Comparison of ENCODE assay signal across 35 mouse cellular contexts in genomic region chr8:12438021-12438420, GRCm38 (mm10). TPM values are rescaled to one million over a fixed set of nuclear protein-coding genes. Genes with fewer than 3 reads are reported as not detected.
"Had no signal": no experiment of that assay in that cellular context is flagged by ENCODE, and none has a peak within 500 bp of the region (broad histone marks: within the 10 kb centered on the region; RNA-seq: fewer than 3 reads in every experiment).

No protein-coding gene starts in this region.

- H3K4me2 ChIP-seq: heart, embryonic 11.5 days; heart, embryonic 13.5 days; heart, embryonic 15.5 days; hindbrain, embryonic 12.5 days; hindbrain, embryonic 14.5 days; intestine, embryonic 15.5 days; limb, embryonic 12.5 days; liver, embryonic 11.5 days; liver, embryonic 13.5 days; liver, embryonic 15.5 days had no signal

- H3K36me3 ChIP-seq: heart, embryonic 13.5 days; heart, embryonic 15.5 days; hindbrain, embryonic 10.5 days; hindbrain, embryonic 12.5 days; intestine, embryonic 15.5 days; limb, embryonic 10.5 days; limb, embryonic 12.5 days; liver, embryonic 13.5 days; liver, embryonic 15.5 days had no signal

- H3K9ac ChIP-seq: heart, embryonic 13.5 days; heart, embryonic 15.5 days; hindbrain, embryonic 12.5 days; hindbrain, embryonic 14.5 days; intestine, embryonic 15.5 days; limb, embryonic 12.5 days; liver, embryonic 13.5 days; liver, embryonic 15.5 days; liver, postnatal 0 days had no signal

- H3K4me3 ChIP-seq: gastrocnemius, adult 2 months; heart, adult 2 months; heart, embryonic 13.5 days; heart, embryonic 15.5 days; hindbrain, embryonic 10.5 days; hindbrain, embryonic 12.5 days; intestine, embryonic 15.5 days; layer of hippocampus, adult 2 months; left cerebral cortex, adult 2 months; limb, embryonic 10.5 days; limb, embryonic 12.5 days; liver, embryonic 13.5 days; liver, embryonic 15.5 days had no signal

- H3K9me3 ChIP-seq: heart, embryonic 13.5 days; heart, embryonic 15.5 days; hindbrain, embryonic 10.5 days; hindbrain, embryonic 12.5 days; intestine, embryonic 15.5 days; limb, embryonic 10.5 days; limb, embryonic 12.5 days; liver, embryonic 13.5 days; liver, embryonic 15.5 days had no signal

- H3K4me1 ChIP-seq: heart, embryonic 13.5 days; heart, embryonic 15.5 days; intestine, embryonic 15.5 days; limb, embryonic 12.5 days; liver, embryonic 13.5 days; liver, embryonic 15.5 days had no signal

- H3K27ac ChIP-seq: gastrocnemius, adult 2 months; heart, adult 2 months; heart, embryonic 13.5 days; heart, embryonic 15.5 days; hindbrain, embryonic 10.5 days; hindbrain, embryonic 12.5 days; hindbrain, embryonic 14.5 days; intestine, embryonic 15.5 days; layer of hippocampus, adult 2 months; left cerebral cortex, adult 2 months; limb, embryonic 10.5 days; limb, embryonic 12.5 days; liver, embryonic 13.5 days; liver, embryonic 15.5 days had no signal

- DNase-seq: gastrocnemius, adult 2 months; gastrocnemius, postnatal 10 days; gastrocnemius, postnatal 25 days; heart, adult 2 months; heart, postnatal 4 days; kidney, adult 18-20 months; kidney, adult 8-10 months; kidney, postnatal 10 days; kidney, postnatal 25 days; kidney, postnatal 4 days; liver; liver, embryonic 13.5 days; liver, postnatal 0 days had no signal

- ATAC-seq: hindbrain, embryonic 16.5 days; inflammation-experienced regulatory T-cells, adult 6 months; intestine, embryonic 15.5 days; intestine, postnatal 0 days; liver, postnatal 0 days had no signal

RNA-seq across cellular contexts. Expression of gene Sox1, which starts 42.9 kb away (rescaled TPM):
- total RNA-seq: gastrocnemius, adult 2 months; gastrocnemius, postnatal 25 days; gastrocnemius, postnatal 4 days; granulocyte monocyte progenitor cell, adult 5-6 weeks; heart, adult 2 months; heart, postnatal 25 days; heart, postnatal 4 days had no signal
- polyA plus RNA-seq: heart, adult 2 months; heart, embryonic 11.5 days; heart, embryonic 13.5 days; heart, embryonic 15.5 days; heart, postnatal 0 days; inflammation-experienced regulatory T-cells, adult 6 months; intestine, embryonic 15.5 days; intestine, postnatal 0 days; kidney, embryonic 14.5 days; kidney, embryonic 16.5 days; limb, embryonic 10.5 days; limb, embryonic 12.5 days; liver, embryonic 11.5 days; liver, embryonic 13.5 days; liver, embryonic 15.5 days; liver, postnatal 0 days had no signal
